Mouse (Mus musculus) cerebellum, adult 2 months (tissue): ENCODE measurements around the gene Kdm2a.

Experiments used
- CTCF ChIP-seq: fragments of 200-500 bp; IDR thresholded peaks from 2 replicates; pipeline ENCODE4 v1.5.1; 2011; ENCODE audit warnings: low read depth, mild to moderate bottlenecking, control low read depth, low read length, moderate library complexity, borderline replicate concordance; ENCODE audit not compliant: insufficient read depth
- POLR2A ChIP-seq: fragments of 200-500 bp; IDR thresholded peaks from 2 replicates; pipeline ENCODE4 v1.6.1; 2011; ENCODE audit warnings: low read length, control low read depth, borderline replicate concordance; ENCODE audit not compliant: insufficient read depth

DNA sequence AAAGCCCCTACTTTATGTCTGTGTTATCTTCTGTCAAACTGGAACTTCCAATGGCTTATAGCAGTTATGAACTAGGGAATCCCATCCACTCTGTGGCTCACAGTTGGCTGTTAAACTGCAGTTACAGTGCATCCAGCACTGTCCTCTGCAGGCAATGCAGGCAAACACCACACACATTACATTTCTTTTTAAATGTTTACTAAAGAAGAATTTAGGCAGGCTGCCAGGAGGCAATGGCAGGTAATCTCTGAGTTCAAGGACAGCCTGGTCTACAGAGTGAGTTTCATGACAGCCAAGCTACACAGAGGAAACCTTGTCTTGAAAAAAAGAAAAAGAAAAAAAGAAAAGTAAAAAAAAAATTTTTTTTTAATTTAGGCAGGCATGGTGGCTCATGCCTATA is 14.8 kb downstream of the Kdm2a start:
- TF ChIP-seq CTCF, result no peak
- TF ChIP-seq POLR2A, result no peak
